Mouse (Mus musculus): ENCODE measurements around the gene Fam234a.
"Not testable (repeated sequence)": the region's sequence is repeated elsewhere in the genome, so short reads cannot be mapped to it uniquely, and the experiment has no call there.

The Fam234a gene

DNA sequence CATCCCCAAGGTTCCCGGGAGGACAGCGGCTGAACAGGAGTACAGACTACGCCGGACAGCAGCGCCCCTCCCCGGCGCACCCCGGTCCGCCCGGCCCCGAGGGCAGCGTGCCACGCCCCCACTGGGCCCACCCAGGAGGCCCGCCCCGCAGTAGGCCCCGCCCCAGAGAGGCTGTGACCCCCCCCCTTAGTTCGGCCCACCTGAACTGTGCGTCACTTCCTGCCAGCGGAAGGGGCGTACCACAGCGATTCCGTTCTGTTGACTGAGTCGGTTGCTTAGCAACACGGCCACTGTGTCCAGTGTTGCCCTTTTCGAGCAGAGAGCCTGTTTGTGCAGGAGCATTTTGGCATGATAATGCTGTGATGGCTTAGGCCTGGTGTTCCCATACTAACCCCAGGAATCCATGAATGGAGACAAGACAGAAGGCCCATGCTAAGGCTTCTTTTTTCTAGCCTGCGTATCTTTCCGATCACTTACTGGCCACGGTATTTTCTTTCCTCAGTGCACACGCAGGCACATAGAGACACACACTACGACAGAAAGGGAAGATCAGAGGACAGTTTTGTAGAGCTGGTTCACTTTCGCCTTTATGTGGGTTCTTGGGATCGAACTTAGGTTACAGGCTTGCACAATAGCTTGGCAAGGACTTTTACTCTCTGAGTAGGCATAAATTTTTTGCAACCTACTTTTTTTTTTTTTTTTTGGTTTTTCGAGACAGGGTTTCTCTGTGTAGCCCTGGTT lies at the start of gene Fam234a:
Gene Fam234a (minus strand): TSS at position 142 of the 741 bp plus-strand sequence.
- DNase-seq (ENCODE audit: extremely low spot score) = peak; percentile 97

DNA sequence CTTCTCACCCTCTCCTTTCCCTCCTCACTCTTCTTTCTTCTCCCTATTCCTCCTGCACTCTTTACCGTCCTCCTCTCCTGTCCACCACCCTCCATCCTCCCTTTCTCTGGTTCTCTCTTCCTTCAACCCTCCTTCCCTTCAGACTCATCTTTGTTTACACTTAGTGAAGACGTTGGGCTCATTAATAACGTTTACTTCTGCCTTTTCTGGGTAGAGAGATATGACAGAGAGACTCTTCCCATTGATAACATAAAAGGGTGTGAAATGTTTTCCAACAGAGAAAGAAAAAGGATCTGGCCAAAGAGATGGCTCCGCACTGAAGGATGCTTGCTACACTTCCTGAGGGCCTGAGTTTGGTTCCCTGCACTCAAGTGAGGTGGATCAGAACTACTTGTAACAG lies 45.4 kb upstream of the Fam234a start:
- DNase-seq (ENCODE audit: extremely low spot score) = no peak

DNA sequence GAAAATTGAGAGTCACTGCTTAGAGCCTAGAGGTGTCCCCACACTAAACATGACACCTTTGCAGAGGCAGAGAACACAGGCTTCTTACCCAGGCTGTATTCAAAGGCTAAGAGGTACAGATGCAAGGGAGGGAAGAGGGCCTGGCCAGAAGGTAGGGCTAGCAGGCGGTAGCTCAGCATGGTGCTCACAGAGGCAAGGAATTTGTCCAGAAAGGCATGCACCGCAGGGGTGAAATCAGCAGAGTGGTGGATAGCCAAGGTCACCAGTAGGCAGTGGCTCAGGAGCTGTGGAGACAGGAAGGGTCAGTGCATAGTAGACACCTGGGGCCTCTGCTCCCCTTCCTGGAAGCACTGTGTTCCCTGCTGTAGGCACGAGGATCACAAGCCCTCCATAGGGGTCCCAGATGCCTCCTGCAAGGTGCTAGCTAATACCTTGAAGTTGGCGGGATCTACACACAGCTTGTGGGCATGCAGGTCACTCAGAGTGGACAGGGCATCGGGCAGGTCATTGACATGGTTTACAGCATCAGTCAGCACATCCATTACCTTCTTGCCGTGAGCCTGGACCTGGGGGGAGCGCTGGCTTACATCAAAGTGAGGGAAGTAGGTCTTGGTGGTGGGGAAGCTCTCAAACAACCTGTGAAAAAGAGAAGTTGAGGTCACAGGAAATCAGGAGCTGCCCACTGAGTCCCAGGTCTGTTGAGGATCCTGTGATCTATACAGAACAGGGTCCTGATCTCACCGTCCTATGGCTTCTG lies 42.3 kb upstream of the Fam234a start:
- DNase-seq (ENCODE audit: extremely low spot score) = no peak

DNA sequence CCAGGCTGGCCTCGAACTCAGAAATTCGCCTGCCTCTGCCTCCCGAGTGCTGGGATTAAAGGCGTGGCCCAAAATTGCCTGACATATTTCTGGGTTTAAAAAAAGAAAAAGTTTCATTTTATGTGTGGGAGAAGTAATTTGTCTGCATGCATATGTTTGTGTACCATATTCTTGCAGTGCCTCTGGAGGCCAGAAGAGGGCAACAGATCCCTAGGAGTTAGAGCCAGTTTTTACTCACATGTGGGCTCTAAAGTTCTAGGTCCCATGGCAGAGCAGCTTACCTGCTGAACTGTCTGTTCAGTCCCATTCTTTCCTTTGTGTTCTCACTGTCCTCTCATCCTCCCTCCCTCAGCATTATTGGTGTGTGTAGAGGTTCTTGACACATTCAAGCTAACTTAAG lies 32.7 kb upstream of the Fam234a start:
- no peak for DNase-seq (ENCODE audit: extremely low spot score)

DNA sequence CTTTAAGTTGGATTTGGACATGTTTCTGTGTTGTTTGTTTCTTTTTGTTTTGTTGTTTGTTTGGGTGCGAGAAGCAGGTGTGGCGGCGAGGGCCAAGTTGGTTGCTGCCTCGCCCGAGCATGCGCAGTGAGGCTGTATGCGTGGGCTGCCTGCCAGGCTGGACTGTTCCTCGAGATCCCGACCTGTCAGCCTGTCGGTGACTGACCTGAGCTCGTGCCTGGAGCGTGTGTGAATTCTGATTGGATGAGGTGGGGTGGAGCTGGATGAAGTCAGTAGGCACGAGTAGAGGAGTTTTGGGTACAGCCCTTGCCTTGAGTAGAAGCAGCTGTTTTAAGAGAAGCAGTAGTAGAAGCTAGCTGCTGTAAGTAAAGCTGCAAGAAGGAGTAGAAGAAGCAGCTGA lies 31.9 kb upstream of the Fam234a start:
- no peak for DNase-seq (ENCODE audit: extremely low spot score)

DNA sequence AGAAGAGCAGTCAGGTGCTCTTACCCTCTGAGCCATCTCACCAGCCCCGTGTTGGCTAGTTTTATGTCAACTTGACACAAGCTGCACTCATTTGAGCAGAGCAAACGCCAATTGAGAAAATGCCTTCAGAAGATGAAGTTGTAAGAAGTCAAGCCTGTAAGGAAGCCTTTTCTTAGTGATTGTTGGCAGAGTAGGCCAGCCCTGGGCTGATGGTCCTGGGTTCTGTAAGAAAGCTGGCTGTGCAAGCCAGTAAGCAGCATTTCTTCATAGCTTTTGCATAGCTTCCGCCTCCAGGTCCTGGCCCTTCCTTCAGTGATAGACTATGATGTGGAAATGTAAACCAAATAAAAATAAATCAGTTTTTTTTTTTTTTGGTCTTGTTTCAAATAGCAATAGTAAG lies 28.5 kb upstream of the Fam234a start:
- no peak for DNase-seq (ENCODE audit: extremely low spot score)

DNA sequence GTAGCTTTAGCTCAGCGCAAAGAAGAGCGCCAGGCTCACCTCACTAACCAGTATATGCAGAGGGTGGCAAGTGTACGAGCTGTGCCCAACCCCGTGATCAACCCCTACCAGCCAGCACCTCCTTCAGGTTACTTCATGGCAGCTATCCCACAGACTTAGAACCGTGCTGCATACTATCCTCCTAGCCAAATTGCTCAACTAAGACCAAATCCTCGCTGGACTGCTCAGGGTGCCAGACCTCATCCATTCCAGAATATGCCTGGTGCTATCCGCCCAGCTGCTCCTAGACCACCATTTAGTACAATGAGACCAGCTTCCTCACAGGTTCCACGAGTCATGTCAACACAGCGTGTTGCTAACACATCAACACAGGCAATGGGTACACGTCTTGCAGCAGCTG lies 25.5 kb upstream of the Fam234a start:
- DNase-seq (ENCODE audit: extremely low spot score) = not testable (repeated sequence)

DNA sequence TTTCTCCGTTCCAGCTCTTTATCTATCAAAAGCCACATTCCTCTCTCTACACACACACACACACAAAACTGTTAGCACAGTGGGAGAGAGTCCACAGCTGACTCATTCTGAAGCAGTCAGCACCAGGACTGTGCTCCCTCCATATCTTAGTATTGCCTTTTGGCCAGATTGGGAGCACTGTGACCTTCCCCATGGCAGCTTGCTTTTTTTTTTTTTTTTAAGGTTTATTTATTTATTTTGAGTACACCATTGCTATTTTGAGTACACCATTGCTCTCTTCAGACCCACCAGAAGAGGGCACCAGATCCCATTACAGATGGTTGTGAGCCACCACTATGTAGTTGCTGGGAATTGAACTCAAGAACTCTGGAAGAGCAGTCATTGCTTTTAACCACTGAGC lies 24.8 kb upstream of the Fam234a start:
- DNase-seq (ENCODE audit: extremely low spot score) = no peak

DNA sequence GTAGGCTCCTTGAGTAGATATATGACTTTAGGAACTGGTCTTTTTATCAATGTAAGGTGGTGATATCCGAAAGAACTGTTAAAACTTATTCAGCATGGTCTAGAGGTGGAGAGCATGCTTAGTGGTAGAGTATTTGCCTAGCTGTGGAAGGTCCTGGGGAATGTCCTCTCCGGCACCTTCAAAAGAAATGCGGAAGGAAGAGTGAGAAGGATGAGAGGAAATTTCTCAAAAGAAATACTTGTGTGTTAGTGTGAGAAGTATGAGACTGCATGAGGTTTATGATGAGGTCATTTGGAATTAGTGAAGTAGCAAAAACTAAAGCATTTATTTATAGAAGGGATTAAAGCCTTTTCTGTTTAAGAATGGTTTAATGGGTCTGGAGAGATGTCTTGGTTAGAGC lies 18.3 kb upstream of the Fam234a start:
- DNase-seq (ENCODE audit: extremely low spot score) = no peak

DNA sequence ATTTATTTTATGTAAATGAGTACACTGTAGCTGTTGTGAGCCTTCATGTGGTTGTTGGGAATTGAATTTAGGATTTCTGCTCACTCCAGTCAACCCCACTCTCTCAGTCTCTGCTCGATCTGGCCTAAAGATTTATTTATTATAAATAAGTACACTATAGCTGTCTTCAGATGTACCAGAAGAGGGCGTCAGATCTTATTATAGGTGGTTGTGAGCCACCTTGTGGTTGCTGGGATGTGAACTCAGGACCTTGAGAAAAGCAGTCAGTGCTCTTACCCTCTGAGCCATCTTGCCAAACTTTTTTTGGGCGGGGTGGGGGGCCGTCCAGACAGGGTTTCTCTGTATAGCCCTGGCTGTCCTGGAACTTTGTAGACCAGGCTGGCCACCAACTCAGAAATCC lies 17.8 kb upstream of the Fam234a start:
- DNase-seq (ENCODE audit: extremely low spot score) = no peak

DNA sequence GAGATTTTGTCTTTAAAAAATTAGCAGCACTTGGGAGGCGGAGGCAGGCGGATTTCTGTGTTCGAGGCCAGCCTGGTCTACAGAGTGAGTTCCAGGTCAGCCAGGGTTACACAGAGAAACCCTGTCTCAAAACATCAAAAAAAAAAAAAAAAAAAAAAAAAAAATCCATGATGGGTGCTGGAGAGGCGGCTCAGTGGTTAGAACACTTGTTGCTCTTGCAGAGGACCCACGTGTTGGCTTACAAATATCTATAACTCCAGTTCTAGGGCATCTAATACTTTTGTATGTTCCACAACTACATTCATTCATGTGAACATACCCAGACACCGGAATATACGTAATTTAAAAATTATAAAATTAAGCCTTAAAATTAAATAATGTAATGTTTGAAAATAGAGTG lies 11.3 kb upstream of the Fam234a start:
- DNase-seq (ENCODE audit: extremely low spot score) = no peak

DNA sequence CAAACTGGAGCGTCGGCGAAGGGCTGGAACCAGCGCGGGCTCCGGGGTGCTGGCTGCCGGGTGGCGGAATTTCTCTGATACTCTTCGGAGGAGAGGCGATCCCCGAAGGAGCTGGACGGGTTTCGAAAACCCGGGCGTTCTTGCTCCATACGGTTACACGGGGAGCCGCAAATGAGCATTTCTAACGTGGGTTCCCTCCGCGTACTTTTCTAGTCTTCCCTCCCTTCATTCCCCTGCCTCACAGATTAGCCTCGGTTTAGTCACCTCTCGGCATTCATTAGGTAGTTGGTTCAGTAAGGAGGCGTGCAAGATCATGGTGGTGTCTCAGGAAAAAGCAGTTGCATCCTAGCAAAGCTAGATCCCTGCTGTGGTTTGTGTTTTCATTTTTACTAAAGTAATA lies 9.4 kb upstream of the Fam234a start:
- DNase-seq (ENCODE audit: extremely low spot score) = no peak

DNA sequence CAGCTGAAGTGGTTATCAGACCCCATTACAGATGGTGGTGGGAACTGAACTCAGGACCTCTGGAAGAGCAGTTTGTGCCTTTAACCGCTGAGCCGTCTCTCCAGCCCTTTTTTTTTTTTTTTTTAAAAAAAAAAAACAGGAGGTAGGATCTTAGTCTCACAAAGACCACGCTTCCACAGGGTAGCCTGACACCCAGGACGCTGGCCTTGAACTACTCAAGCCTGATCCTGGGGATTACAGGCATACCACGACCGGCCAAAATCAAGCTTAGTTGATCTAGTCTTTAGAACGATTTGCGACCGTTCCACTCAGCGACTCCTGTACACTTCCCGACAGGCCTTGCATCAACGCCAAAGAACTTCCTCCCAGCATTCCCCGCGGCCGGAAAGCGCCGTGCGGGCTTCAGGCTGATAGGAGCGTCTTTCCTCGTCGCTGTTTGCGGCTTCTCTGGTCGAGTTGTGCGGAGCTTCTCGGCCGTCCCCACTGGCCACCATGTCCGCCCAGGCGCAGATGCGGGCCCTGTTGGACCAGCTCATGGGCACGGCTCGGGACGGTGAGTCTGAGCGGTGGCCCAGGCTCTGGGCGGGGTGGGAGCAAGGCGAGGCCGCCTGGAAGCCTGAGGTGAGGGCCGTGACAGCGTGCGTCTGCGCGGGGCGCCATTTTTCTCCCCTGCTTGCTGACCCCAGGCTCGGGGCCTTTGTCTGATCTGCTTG lies 8.7 kb upstream of the Fam234a start, which contains the start of gene Luc7l:
Gene Luc7l (plus strand): TSS at position 358 of the 713 bp plus-strand sequence.
- DNase-seq (ENCODE audit: extremely low spot score) = peak; percentile 94

DNA sequence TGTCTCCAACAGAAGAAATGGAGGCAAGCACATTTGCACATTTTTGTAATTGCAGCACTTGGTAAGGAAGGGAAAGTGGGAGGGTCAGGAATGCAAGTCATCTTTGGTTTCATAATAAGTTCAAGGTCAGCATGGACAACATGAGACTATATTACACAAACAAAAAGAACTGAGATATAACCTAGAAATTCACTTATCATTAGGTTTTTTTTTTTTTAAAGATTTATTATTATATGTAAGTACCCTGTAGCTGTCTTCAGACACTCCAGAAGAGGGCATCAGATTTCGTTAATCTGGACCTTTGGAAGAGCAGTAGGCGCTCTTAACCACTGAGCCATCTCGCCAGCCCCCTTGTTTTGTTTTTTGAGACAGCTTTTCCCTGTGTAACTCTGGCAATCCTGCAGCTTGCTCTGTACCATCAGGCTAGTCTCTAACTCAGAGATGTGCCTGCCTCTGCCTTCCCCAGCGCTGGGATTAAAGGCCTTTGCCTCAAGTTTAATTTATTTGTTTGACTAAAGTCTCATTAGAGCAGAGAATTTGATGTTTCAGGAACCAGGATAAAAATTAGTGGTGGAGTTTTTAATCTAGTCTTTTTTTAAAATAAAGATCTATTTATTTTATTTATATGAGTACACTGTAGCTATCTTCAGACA lies 8.0 kb upstream of the Fam234a start:
- no peak for DNase-seq (ENCODE audit: extremely low spot score)

DNA sequence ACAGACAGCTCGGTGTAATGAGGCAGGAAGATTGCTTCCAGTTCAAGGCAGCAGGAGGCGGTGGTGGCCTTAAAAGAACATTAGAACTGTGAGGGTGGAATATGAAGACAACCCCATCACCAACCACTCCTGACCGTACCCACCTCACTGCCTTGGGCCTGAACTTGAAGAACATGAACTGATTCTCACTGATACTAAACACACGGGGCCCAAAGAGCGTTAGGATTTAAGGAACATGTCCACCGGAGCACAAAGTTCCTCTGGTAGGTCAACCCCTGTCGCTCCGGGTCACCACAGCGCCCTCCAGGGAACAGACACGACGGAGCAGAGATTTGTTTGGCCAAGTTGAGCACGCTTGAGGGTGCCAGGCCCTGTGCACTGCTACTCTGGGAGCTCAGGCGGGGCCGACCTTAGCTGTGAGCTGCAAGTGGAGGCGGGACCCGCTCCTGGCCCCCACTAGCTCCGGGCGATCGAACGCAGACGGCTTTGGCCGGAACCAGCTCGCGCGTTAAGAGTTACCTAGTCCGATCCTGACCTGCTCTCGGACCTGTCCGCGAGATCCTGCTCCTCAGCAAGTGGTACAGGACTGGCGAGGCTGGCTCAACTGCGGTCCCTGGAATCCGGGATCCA lies 456 bp downstream of the Fam234a start:
- DNase-seq (ENCODE audit: extremely low spot score) = no peak

DNA sequence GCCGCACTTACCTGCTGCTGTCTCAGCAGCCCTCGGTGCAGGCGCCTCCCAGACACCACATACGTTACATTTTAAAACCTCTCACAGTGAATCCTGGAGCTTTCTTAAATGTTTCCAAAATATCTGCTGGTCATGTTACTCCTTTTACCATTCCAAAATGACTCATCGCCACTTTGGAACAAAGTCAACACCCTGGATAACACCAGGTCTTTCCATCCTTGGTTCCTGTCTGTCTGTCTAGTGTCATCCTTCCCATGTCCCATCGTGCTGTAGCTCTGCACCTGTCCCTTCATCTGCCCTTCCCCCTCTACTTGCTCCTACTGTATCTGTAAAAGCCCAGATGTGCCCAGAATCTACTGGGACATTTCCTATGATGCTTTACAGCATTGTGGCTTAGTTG lies 3.1 kb downstream of the Fam234a start:
- no peak for DNase-seq (ENCODE audit: extremely low spot score)

DNA sequence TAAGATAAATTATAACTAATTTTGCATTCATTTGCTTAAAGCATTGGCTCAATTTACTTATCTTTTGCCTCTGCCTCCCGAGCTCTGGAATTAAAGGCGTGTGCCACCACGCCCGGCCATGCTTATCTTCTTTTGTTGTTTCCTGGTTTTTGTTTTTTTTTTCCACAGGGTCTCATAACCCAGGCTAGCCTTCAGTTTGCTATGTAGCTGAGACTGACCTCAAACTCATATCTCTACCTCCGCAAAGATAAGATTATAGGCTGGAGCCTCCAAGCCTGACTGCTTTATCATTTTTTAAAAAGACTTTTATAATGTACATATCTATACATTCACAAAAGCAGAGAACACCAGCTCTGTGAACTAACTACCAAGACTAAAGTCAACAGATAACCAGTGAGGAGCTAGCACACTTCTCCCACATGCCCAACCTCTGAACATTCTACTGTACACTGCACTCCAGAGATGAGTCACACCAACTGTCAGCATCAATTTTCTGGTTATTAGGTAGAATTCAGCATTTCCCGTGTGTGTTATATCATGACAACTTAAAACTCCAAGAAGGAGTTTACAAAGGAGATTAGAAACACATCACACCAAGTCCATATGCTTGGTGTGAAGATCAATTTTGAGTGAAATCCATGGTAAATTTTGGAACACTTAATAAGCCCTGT lies 3.8 kb downstream of the Fam234a start:
- DNase-seq (ENCODE audit: extremely low spot score) = no peak

DNA sequence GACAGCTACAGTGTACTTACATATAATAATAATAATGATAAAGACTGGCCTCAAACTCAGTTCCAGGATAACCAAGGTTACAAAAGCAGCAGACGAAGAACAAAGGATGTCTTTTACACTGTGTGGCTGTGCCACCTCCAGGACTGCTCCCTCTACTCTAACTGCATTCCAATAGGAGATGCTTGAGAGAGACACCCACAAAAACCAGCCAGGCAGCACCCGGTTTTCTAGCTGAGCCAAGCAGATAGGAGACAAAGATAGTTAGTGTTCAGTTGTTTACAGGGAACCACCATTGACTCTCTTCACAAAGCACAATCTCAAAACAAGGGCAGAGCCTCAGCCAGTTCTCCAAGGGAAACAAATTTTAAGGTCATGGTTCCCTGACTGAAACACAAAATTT lies 4.5 kb downstream of the Fam234a start:
- DNase-seq (ENCODE audit: extremely low spot score) = no peak

DNA sequence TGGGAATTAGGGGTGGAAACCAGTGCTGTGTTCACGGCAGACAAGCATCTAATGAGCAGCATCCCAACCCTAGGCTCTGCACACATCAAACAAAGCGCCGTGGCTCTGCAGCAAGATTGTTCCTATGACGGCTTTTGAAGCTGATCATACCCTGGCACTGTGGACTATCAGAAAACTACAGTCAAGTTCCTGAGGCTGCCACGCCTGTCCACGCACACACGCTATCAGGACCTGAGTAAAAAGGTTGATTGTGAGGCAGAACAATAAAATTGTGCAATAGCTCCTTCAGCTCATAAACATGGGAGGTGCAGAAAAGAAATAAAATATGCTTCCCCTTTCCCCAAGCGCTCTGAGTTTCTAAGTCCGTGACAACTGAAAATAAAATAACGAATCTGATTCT lies 6.4 kb downstream of the Fam234a start:
- no peak for DNase-seq (ENCODE audit: extremely low spot score)

DNA sequence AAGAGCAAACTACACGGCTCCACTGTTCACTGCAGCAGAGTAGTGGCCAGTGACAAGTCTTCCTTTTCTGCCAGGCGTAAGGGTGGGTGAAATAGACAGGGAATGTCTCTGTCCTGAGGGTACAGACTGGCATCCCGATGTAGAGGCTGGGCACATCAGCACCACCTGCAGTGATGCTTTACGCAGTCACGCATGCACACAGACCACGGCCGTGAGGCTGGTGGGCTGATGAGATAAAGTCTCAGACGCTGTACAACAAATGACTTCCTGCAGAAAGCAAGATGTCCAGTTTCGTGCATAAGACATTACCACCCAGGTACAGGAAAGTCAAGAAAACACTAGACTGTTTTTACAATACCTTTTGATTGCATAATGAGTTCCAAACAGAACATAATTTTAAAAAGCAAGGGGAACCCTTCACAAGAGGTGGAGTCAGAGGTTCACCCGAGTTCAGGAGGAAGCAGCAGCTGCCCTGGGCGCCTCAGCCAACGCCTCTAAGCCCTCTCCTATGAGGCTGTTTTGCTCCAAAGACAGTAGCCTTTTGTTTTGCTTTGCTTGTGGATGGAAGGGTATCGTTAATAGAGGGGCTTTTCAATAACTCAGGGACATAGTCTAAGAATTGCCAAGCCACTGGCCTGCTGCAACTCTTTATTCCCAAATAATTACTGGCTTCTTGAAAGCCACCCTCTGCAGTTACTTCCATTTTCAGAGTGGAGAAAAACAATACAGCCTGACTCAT lies 8.8 kb downstream of the Fam234a start:
- no peak for DNase-seq (ENCODE audit: extremely low spot score)

Measured in embryo, embryonic 9.5 days (tissue).